Mouse (Mus musculus) midbrain, embryonic 15.5 days (tissue): ENCODE data around the gene Hdac6. TPM values are rescaled to one million over a fixed set of nuclear protein-coding genes. Genes with fewer than 3 reads are reported as not detected.
A peak's percentile ranks its signal among the peaks of the same experiment; 100 is the strongest.

ENCODE experiments used
- ATAC-seq: fragments of 200-750 bp; cut with Nextera tagmentation; replicated peaks from 2 replicates; pipeline ENCODE4 v1.8.0; 2017; ENCODE audit warnings: moderate TSS enrichment
- H3K27ac ChIP-seq: fragments of 300-500 bp; sonication (generic); 2 replicates; pipeline ENCODE4 v1.5.1; 2015; ENCODE audit warnings: mild to moderate bottlenecking, inconsistent platforms
- H3K27me3 ChIP-seq: fragments of 300-500 bp; sonication (generic); replicated peaks from 2 replicates; pipeline ENCODE4 v1.6.1; 2015; ENCODE audit warnings: inconsistent platforms
- H3K36me3 ChIP-seq: fragments of 300-500 bp; sonication (generic); replicated peaks from 2 replicates; pipeline ENCODE4 v1.6.1; 2015; ENCODE audit warnings: inconsistent platforms
- H3K4me1 ChIP-seq: fragments of 300-500 bp; sonication (generic); 2 replicates; pipeline ENCODE4 v1.6.1; 2015; ENCODE audit warnings: inconsistent platforms
- H3K4me2 ChIP-seq: fragments of 300-500 bp; sonication (generic); 2 replicates; pipeline ENCODE4 v1.6.1; 2015; ENCODE audit warnings: inconsistent platforms, mild to moderate bottlenecking, moderate library complexity
- H3K4me3 ChIP-seq: fragments of 300-500 bp; sonication (generic); 2 replicates; pipeline ENCODE4 v1.5.1; 2015; ENCODE audit warnings: mild to moderate bottlenecking, inconsistent platforms
- H3K9ac ChIP-seq: fragments of 300-500 bp; sonication (generic); 2 replicates; pipeline ENCODE4 v1.6.1; 2015; ENCODE audit warnings: mild to moderate bottlenecking, inconsistent platforms
- H3K9me3 ChIP-seq: fragments of 300-500 bp; sonication (generic); 2 replicates; pipeline ENCODE4 v1.6.1; 2016; ENCODE audit warnings: inconsistent platforms
- WGBS: fragments of 180-500 bp; shearing (Covaris S2); methylation state at CpG from one replicate; pipeline ENCODE4 v1.1.7; 2015; ENCODE audit warnings: mixed read lengths; 5-methylcytosine and 5-hydroxymethylcytosine counted together
- polyA plus RNA-seq: library from polyadenylated mRNA; unstranded; fragments of >200 nt; fragmentation: Nextera tagmentation; extraction: Ambion mirVana; gene quantifications from 2 replicates; pipeline ENCODE4 v1.2.1, GENCODE M21; 2015

Hdac6 gene
- polyA plus RNA-seq = 76.8 and 79.0 TPM in 2 replicates

GRCm38 (mm10) chrX:7947108-7947899 is at the start of gene Hdac6:
TSS of gene Hdac6 (minus strand) at chrX:7947889.
- H3K27ac ChIP-seq = peak within 1 kb of the TSS; percentile 74
- H3K27me3 ChIP-seq = no peaks in the 10 kb centered on the region
- no peaks in the 10 kb centered on the region for H3K9me3 ChIP-seq
- peaks cover 8% of the 10 kb centered on the region; the same call in 1 of the 2 replicates for H3K4me1 ChIP-seq
- peak within 1 kb of the TSS; percentile 44 for H3K4me3 ChIP-seq
- no peaks in the 10 kb centered on the region for H3K36me3 ChIP-seq
- WGBS = 25% methylated on average over 37 of the region's 37 CpGs
- H3K9ac ChIP-seq = peak within 1 kb of the TSS; percentile 41
- ATAC-seq = peak; percentile 29
- H3K4me2 ChIP-seq = peak within 1 kb of the TSS; percentile 55

GRCm38 (mm10) chrX:7993068-7993735 is 45.5 kb upstream of the Hdac6 start:
- ATAC-seq = no peak
- Histone ChIP-seq H3K4me2 (no peak overlapping the region), H3K36me3 (no peaks in the 10 kb centered on the region), H3K9ac (no peak overlapping the region), H3K27me3 (no peaks in the 10 kb centered on the region), H3K27ac (no peak overlapping the region), H3K9me3 (no peaks in the 10 kb centered on the region), H3K4me3 (no peak overlapping the region), H3K4me1 (no peaks in the 10 kb centered on the region)
- WGBS = 72% methylated on average over 10 of the region's 10 CpGs

- Histone ChIP-seq H3K4me3 (no peak overlapping the region), H3K4me1 (no peaks in the 10 kb centered on the region), H3K36me3 (no peaks in the 10 kb centered on the region), H3K9ac (no peak overlapping the region), H3K4me2 (no peak overlapping the region), H3K27me3 (no peaks in the 10 kb centered on the region), H3K9me3 (no peaks in the 10 kb centered on the region), H3K27ac (no peak overlapping the region)
- ATAC-seq = no peak
- WGBS = 61% methylated on average over 8 of the region's 8 CpGs
These were observed 44.8 kb upstream of the Hdac6 start for GRCm38 (mm10) chrX:7992379-7993067.

GRCm38 (mm10) chrX:7981368-7981767 is 33.7 kb upstream of the Hdac6 start:
- no peak overlapping the region for H3K27ac ChIP-seq
- no peak overlapping the region for H3K9ac ChIP-seq
- no peaks in the 10 kb centered on the region for H3K9me3 ChIP-seq
- no peaks in the 10 kb centered on the region for H3K36me3 ChIP-seq
- ATAC-seq = no peak
- no peak overlapping the region for H3K4me3 ChIP-seq
- no peaks in the 10 kb centered on the region for H3K4me1 ChIP-seq
- H3K4me2 ChIP-seq = no peak overlapping the region
- H3K27me3 ChIP-seq = no peaks in the 10 kb centered on the region
- WGBS = 88% methylated on average over 7 of the region's 7 CpGs

GRCm38 (mm10) chrX:7977892-7978291 is 30.2 kb upstream of the Hdac6 start, which contains the start of gene Gata1:
TSS of gene Gata1 (minus strand) at chrX:7978071.
- no peak for ATAC-seq

GRCm38 (mm10) chrX:7971292-7971691 is 23.6 kb upstream of the Hdac6 start:
- Histone ChIP-seq H3K9ac (no peak overlapping the region), H3K9me3 (no peaks in the 10 kb centered on the region), H3K4me1 (no peaks in the 10 kb centered on the region), H3K36me3 (no peaks in the 10 kb centered on the region), H3K27ac (no peak overlapping the region), H3K4me3 (no peak overlapping the region), H3K27me3 (no peaks in the 10 kb centered on the region), H3K4me2 (no peak overlapping the region)
- WGBS = 52% methylated on average over 4 of the region's 4 CpGs
- no peak for ATAC-seq

More at GRCm38 (mm10) chrX:7977892-7978291, 30.2 kb upstream of the Hdac6 start, which contains the start of gene Gata1:
- Histone ChIP-seq H3K4me3 (no peak within 1 kb of the TSS), H3K4me2 (no peak within 1 kb of the TSS), H3K9ac (no peak within 1 kb of the TSS), H3K4me1 (no peaks in the 10 kb centered on the region), H3K36me3 (no peaks in the 10 kb centered on the region), H3K27ac (no peak within 1 kb of the TSS), H3K9me3 (no peaks in the 10 kb centered on the region), H3K27me3 (no peaks in the 10 kb centered on the region)
- WGBS = 98% methylated on average over 11 of the region's 11 CpGs

- no peaks in the 10 kb centered on the region for H3K9me3 ChIP-seq
- no peak overlapping the region for H3K4me2 ChIP-seq
- WGBS = 90% methylated on average over 3 of the region's 3 CpGs
- no peaks in the 10 kb centered on the region for H3K36me3 ChIP-seq
- no peak for ATAC-seq
- no peaks in the 10 kb centered on the region for H3K27me3 ChIP-seq
- no peaks in the 10 kb centered on the region for H3K4me1 ChIP-seq
- no peak overlapping the region for H3K9ac ChIP-seq
- no peak overlapping the region for H3K27ac ChIP-seq
- H3K4me3 ChIP-seq = no peak overlapping the region
These were observed 21.2 kb upstream of the Hdac6 start for GRCm38 (mm10) chrX:7968899-7969298.

GRCm38 (mm10) chrX:7968226-7968625 is 20.5 kb upstream of the Hdac6 start:
- Histone ChIP-seq H3K9ac (no peak overlapping the region), H3K4me2 (no peak overlapping the region), H3K27ac (no peak overlapping the region), H3K4me1 (no peaks in the 10 kb centered on the region), H3K27me3 (no peaks in the 10 kb centered on the region), H3K4me3 (no peak overlapping the region), H3K36me3 (no peaks in the 10 kb centered on the region), H3K9me3 (no peaks in the 10 kb centered on the region)
- WGBS = 78% methylated on average over 8 of the region's 8 CpGs
- no peak for ATAC-seq

- H3K9me3 ChIP-seq = no peaks in the 10 kb centered on the region
- H3K4me1 ChIP-seq = no peaks in the 10 kb centered on the region
- no peak overlapping the region for H3K4me3 ChIP-seq
- H3K4me2 ChIP-seq = no peak overlapping the region
- WGBS = 88% methylated on average over 8 of the region's 9 CpGs
- no peak for ATAC-seq
- H3K27ac ChIP-seq = no peak overlapping the region
- no peaks in the 10 kb centered on the region for H3K36me3 ChIP-seq
- H3K27me3 ChIP-seq = no peaks in the 10 kb centered on the region
- no peak overlapping the region for H3K9ac ChIP-seq
These were observed 20.0 kb upstream of the Hdac6 start for GRCm38 (mm10) chrX:7967596-7968201.

GRCm38 (mm10) chrX:7966161-7966560 is 18.5 kb upstream of the Hdac6 start:
- H3K36me3 ChIP-seq = no peaks in the 10 kb centered on the region
- no peaks in the 10 kb centered on the region for H3K9me3 ChIP-seq
- 83% methylated on average over 4 of the region's 4 CpGs for WGBS
- H3K27me3 ChIP-seq = no peaks in the 10 kb centered on the region
- H3K9ac ChIP-seq = no peak overlapping the region
- no peak overlapping the region for H3K4me3 ChIP-seq
- no peak for ATAC-seq
- H3K4me1 ChIP-seq = no peaks in the 10 kb centered on the region
- H3K27ac ChIP-seq = no peak overlapping the region
- no peak overlapping the region for H3K4me2 ChIP-seq

- Histone ChIP-seq H3K9ac (no peak overlapping the region), H3K27ac (no peak overlapping the region), H3K4me1 (no peaks in the 10 kb centered on the region), H3K4me2 (no peak overlapping the region), H3K9me3 (no peaks in the 10 kb centered on the region), H3K27me3 (no peaks in the 10 kb centered on the region), H3K36me3 (no peaks in the 10 kb centered on the region), H3K4me3 (no peak overlapping the region)
- no peak for ATAC-seq
- 74% methylated on average over 7 of the region's 7 CpGs for WGBS
These were observed 16.3 kb upstream of the Hdac6 start for GRCm38 (mm10) chrX:7963829-7964626.
